Mouse (Mus musculus) testis, adult 2 months (tissue): ENCODE data around the gene Sacm1l.

Source experiments
- CTCF ChIP-seq: fragments of 200-500 bp; IDR thresholded peaks from 2 replicates; pipeline ENCODE4 v1.5.1; 2012; ENCODE audit warnings: low read depth, mild to moderate bottlenecking, inconsistent platforms, low read length, moderate library complexity; ENCODE audit not compliant: control insufficient read depth, insufficient read depth, insufficient replicate concordance
- POLR2A ChIP-seq: fragments of 200-500 bp; IDR thresholded peaks from 2 replicates; pipeline ENCODE4 v1.6.1; 2012; ENCODE audit warnings: low read depth, mild to moderate bottlenecking, inconsistent platforms, low read length, moderate library complexity; ENCODE audit not compliant: control insufficient read depth

GRCm38 (mm10) chr9:123525095-123525494 lies 4.5 kb upstream of the Sacm1l start:
- TF ChIP-seq POLR2A (no peak), CTCF (no peak)
